Mouse (Mus musculus) R1 (cell line): Measurements from ENCODE around the gene Entpd1.

Source experiments
- DNase-seq: peaks from one replicate; pipeline ENCODE4 v3.0.0-alpha.2; 2018; ENCODE audit warnings: low read depth, low spot score

Gene Entpd1

GRCm38 (mm10) chr19:40723516-40723915 is 111.3 kb downstream of the Entpd1 start:
- no peak for DNase-seq

- no peak for DNase-seq
These were observed 114.0 kb downstream of the Entpd1 start for GRCm38 (mm10) chr19:40726148-40726547.

GRCm38 (mm10) chr19:40726614-40727013 is 114.4 kb downstream of the Entpd1 start:
- no peak for DNase-seq

- DNase-seq, result no peak
These were observed 116.0 kb downstream of the Entpd1 start for GRCm38 (mm10) chr19:40728213-40728612.

GRCm38 (mm10) chr19:40728732-40729420 is 116.7 kb downstream of the Entpd1 start:
- no peak for DNase-seq

- no peak for DNase-seq
These were observed 121.2 kb downstream of the Entpd1 start for GRCm38 (mm10) chr19:40733409-40733808.

- DNase-seq, result no peak
These were observed 121.7 kb downstream of the Entpd1 start for GRCm38 (mm10) chr19:40733849-40734248.

GRCm38 (mm10) chr19:40736680-40737512 is 124.7 kb downstream of the Entpd1 start:
- peak; percentile 95 for DNase-seq

GRCm38 (mm10) chr19:40737613-40738012 is 125.4 kb downstream of the Entpd1 start:
- no peak for DNase-seq

GRCm38 (mm10) chr19:40738683-40739324 is 126.6 kb downstream of the Entpd1 start:
- no peak for DNase-seq

- DNase-seq, result peak; percentile 53
These were observed 134.4 kb downstream of the Entpd1 start for GRCm38 (mm10) chr19:40746603-40747002.

GRCm38 (mm10) chr19:40748559-40748958 is 136.4 kb downstream of the Entpd1 start, which contains the start of gene Cc2d2b:
TSS of gene Cc2d2b (plus strand) at chr19:40748753.
- peak; percentile 78 for DNase-seq

GRCm38 (mm10) chr19:40754311-40754710 is 142.1 kb downstream of the Entpd1 start:
- peak; percentile 79 for DNase-seq

GRCm38 (mm10) chr19:40760071-40760470 is 147.9 kb downstream of the Entpd1 start:
- no peak for DNase-seq

GRCm38 (mm10) chr19:40762023-40762759 is 150.0 kb downstream of the Entpd1 start:
- peak; percentile 82 for DNase-seq

- DNase-seq, result no peak
These were observed 155.0 kb downstream of the Entpd1 start for GRCm38 (mm10) chr19:40767189-40767588.

- no peak for DNase-seq
These were observed 157.2 kb downstream of the Entpd1 start for GRCm38 (mm10) chr19:40769341-40769770.

- no peak for DNase-seq
These were observed 176.0 kb downstream of the Entpd1 start for GRCm38 (mm10) chr19:40788004-40788714.

- no peak for DNase-seq
These were observed 176.5 kb downstream of the Entpd1 start for GRCm38 (mm10) chr19:40788715-40789084.
